Mouse (Mus musculus) heart, adult 2 months (tissue): Measurements from ENCODE around the gene Fam234b.

Source experiments
- CTCF ChIP-seq: fragments of 200-600 bp; IDR thresholded peaks from 2 replicates; pipeline ENCODE4 v1.8.1; 2022; ENCODE audit warnings: antibody characterized with exemption, mild to moderate bottlenecking, moderate library complexity
- EP300 ChIP-seq: fragments of 200-500 bp; IDR thresholded peaks from 2 replicates; pipeline ENCODE4 v1.6.1; 2011; ENCODE audit warnings: low read depth, low read length, control low read depth; ENCODE audit not compliant: insufficient read depth
- POLR2A ChIP-seq: fragments of 200-500 bp; IDR thresholded peaks from 2 replicates; pipeline ENCODE4 v1.6.1; 2011; ENCODE audit warnings: mild to moderate bottlenecking, low read depth, low read length, control low read depth; ENCODE audit not compliant: insufficient read depth

GRCm38 (mm10) chr6:135276474-135277295, 78.9 kb downstream of the Fam234b start:
- TF ChIP-seq CTCF: no peak
- no peak for TF ChIP-seq POLR2A
- TF ChIP-seq EP300: no peak
